ENCODE assay signal across 8 mouse cellular contexts in the genomic region with DNA sequence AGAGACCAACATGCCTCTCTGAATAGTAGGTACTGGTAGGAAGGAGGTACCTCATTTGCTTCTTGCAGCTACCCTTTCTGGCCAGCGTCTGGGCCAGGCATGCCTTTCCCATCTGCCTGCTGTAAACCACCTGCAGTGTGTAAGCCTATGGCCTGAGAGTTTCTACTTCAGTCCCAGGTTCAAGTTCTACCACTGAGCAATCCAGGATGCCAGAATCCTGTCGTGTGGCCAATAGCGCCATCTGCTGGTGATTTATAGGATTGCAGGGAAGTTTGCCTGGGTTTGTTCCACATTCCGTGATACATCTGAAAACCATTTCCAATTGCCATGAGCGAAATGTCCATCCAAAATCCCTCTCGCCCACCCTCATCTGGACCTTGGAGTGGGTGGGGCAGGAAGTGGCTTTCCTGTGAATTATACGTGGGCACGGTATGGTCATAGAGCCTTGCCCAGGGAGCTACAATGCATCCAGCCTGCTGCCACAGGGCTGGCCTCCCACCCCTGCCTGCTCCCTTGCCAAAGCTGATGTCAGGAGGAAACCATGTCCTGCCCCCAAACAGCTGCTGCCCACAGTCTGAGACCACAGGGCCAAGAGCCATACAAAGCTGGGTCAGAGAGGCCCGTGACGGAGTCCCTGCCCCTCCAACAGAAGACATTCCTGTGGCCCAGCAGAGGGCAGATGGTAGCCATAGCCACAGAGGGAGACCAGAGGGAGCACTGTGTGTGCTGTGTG.
DNase-seq lines count a peak whose midpoint lies in the region; ATAC-seq and TF ChIP-seq lines count a peak whose summit lies in the region.

No protein-coding gene starts in this region.

- 12% methylated on average over 10 of the region's 10 CpGs for WGBS in forebrain, embryonic 16.5 days
- 20% methylated on average over 10 of the region's 10 CpGs for WGBS in lung, embryonic 15.5 days

- peak; percentile 58 for DNase-seq in CH12.LX (ENCODE audit: extremely low read depth)
- DNase-seq in cerebellum, adult 11 months = peak; percentile 77
- peak; percentile 92 for DNase-seq in layer of hippocampus, adult 9-10 months (ENCODE audit: low spot score)
- DNase-seq in ovary, adult 18-20 months (ENCODE audit: low spot score) = peak; percentile 40
- DNase-seq in thymus, postnatal 14 days = peak; percentile 75

- H3K4me1 ChIP-seq in CH12.LX (ENCODE audit: control insufficient read depth in 1 of 2, insufficient read depth in 2 of 2) = peaks cover 0 to 12% of the 10 kb centered on the region in 2 experiments; a peak in 2 of 4 replicates
- H3K4me1 ChIP-seq in forebrain, embryonic 16.5 days (replicated peaks; ENCODE audit: control insufficient read depth, insufficient read depth, low read length) = peaks cover 33% of the 10 kb centered on the region
- H3K4me1 ChIP-seq in lung, embryonic 15.5 days = peaks cover 29% of the 10 kb centered on the region

- peaks cover 7% of the 10 kb centered on the region for H3K9me3 ChIP-seq in CH12.LX (replicated peaks; ENCODE audit: low read length)
- H3K9me3 ChIP-seq in forebrain, embryonic 16.5 days (ENCODE audit: control insufficient read depth, low read length) = no peaks in the 10 kb centered on the region
- no peaks in the 10 kb centered on the region for H3K9me3 ChIP-seq in lung, embryonic 15.5 days

- H3K4me2 ChIP-seq in CH12.LX (ENCODE audit: insufficient read depth, low read depth, poor library complexity, severe bottlenecking) = no peak overlapping the region
- peak overlapping the region; percentile 45 for H3K4me2 ChIP-seq in forebrain, embryonic 16.5 days (ENCODE audit: low read length)
- H3K4me2 ChIP-seq in lung, embryonic 15.5 days = peak overlapping the region; percentile 53

- H3K36me3 ChIP-seq in CH12.LX (replicated peaks in 1 of 2; ENCODE audit: control insufficient read depth in 1 of 2, insufficient read depth in 1 of 2, low read length in 1 of 2) = no peaks in the 10 kb centered on the region
- H3K36me3 ChIP-seq in forebrain, embryonic 16.5 days (ENCODE audit: control insufficient read depth, insufficient read depth) = no peaks in the 10 kb centered on the region
- H3K36me3 ChIP-seq in lung, embryonic 15.5 days = no peaks in the 10 kb centered on the region

- TF ChIP-seq EP300 in CH12.LX (IDR thresholded peaks at IDR 0.05; ENCODE audit: low read length) = no peak

- no peak overlapping the region for H3K9ac ChIP-seq in CH12.LX (ENCODE audit: insufficient read depth, low read depth)
- H3K9ac ChIP-seq in forebrain, embryonic 16.5 days (replicated peaks; ENCODE audit: low read depth, low read length) = 0 out of 2 replicates have a peak overlapping the region, but pooled peaks have one; percentile 30
- no peak overlapping the region for H3K9ac ChIP-seq in lung, embryonic 15.5 days

- H3K27me3 ChIP-seq in CH12.LX (replicated peaks) = peaks cover 6% of the 10 kb centered on the region
- H3K27me3 ChIP-seq in forebrain, embryonic 16.5 days (replicated peaks; ENCODE audit: control insufficient read depth, insufficient read depth, low read length) = no peaks in the 10 kb centered on the region
- no peaks in the 10 kb centered on the region for H3K27me3 ChIP-seq in lung, embryonic 15.5 days

- dilution Hi-C loops in CH12.LX (cut with MboI; ENCODE audit: extremely low pct_ligation_motif_present, extremely low pct_unique_long_range_greater_than_20kb, low sequenced_read_pairs) = no loop called here

- no peak overlapping the region for H3K27ac ChIP-seq in CH12.LX (ENCODE audit: insufficient read depth, low read depth)
- H3K27ac ChIP-seq in forebrain, embryonic 16.5 days (ENCODE audit: low read length) = peak overlapping the region; percentile 77; the same call in 1 of the 2 replicates
- no peak overlapping the region for H3K27ac ChIP-seq in lung, embryonic 15.5 days

- no peak overlapping the region for H3K4me3 ChIP-seq in CH12.LX (replicated peaks in 1 of 3; ENCODE audit: low read depth in 2 of 3, low read length in 2 of 3, poor library complexity in 1 of 3)
- no peak overlapping the region for H3K4me3 ChIP-seq in forebrain, embryonic 16.5 days (replicated peaks; ENCODE audit: low read length)
- peak overlapping the region; percentile 10; the same call in 1 of the 2 replicates for H3K4me3 ChIP-seq in lung, embryonic 15.5 days

- in situ Hi-C loops in CH12.LX (cut with MboI; ENCODE audit: low pct_ligation_motif_present, low pct_unique_long_range_greater_than_20kb, low sequenced_read_pairs) = no loop called here

- peak; percentile 84 for TF ChIP-seq RAD21 in CH12.LX (IDR thresholded peaks at IDR 0.05; ENCODE audit: low read depth, low read length)

- H3K79me2 ChIP-seq in CH12.LX (replicated peaks; ENCODE audit: control insufficient read depth, extremely low read depth, insufficient read depth, poor library complexity, severe bottlenecking) = no peaks in the 10 kb centered on the region

- peak; percentile 14; the same call in 1 of the 2 replicates for ATAC-seq in forebrain, embryonic 16.5 days
- peak; percentile 33 to 55; a peak in 2 of 4 replicates for ATAC-seq in hematopoietic stem cell, adult 5-6 weeks (replicated peaks in 1 of 2; ENCODE audit: insufficient read depth in 1 of 2, low FRiP score in 2 of 2, low TSS enrichment in 1 of 2, low read depth in 1 of 2, poor library complexity in 2 of 2, severe bottlenecking in 2 of 2)
- 0 out of 2 replicates have a peak, but pooled peaks have one; percentile 13 for ATAC-seq in lung, embryonic 15.5 days (ENCODE audit: borderline replicate concordance, extremely low read depth, low FRiP score, low TSS enrichment)

- TF ChIP-seq POLR2A in CH12.LX (IDR thresholded peaks at IDR 0.05; ENCODE audit: low read depth, low read length) = no peak

- TF ChIP-seq CTCF in CH12.LX (conservative IDR thresholded peaks at IDR 0.05 in 1 of 2, IDR thresholded peaks at IDR 0.05 in 1 of 2; ENCODE audit: low read depth in 2 of 2, low read length in 2 of 2) = peak; percentile 88 to 99

TF ChIP-seq in CH12.LX, 34 proteins besides CTCF, POLR2A, EP300 and RAD21:
- TF ChIP-seq HCFC1 (IDR thresholded peaks at IDR 0.05; ENCODE audit: low read depth, low read length) = no peak
- no peak for TF ChIP-seq CHD1 (IDR thresholded peaks at IDR 0.05; ENCODE audit: low read depth, low read length)
- TF ChIP-seq SMC3 (IDR thresholded peaks at IDR 0.05; ENCODE audit: low read depth, low read length) = peak; percentile 78
- TF ChIP-seq SIN3A (IDR thresholded peaks at IDR 0.05; ENCODE audit: low read length) = no peak
- TF ChIP-seq ZC3H11A (IDR thresholded peaks at IDR 0.05; ENCODE audit: low read depth, low read length) = peak; percentile 26; the same call in 1 of the 2 replicates

Comparison
In these comparisons a context has a peak if more than half of its experiments do, and no peak if none do; other contexts are left out.
1. DNase-seq: peak in every context shown above with its lines; median percentile 92 in layer of hippocampus, adult 9-10 months; 77 in cerebellum, adult 11 months; 75 in thymus, postnatal 14 days; 58 in CH12.LX; 40 in ovary, adult 18-20 months.